Mouse (Mus musculus) liver, adult 2 months (tissue): Measurements from ENCODE around the gene Vps35l.

ENCODE experiments used
- CTCF ChIP-seq: fragments of 200-500 bp; IDR thresholded peaks from 2 replicates; pipeline ENCODE4 v1.5.1; 2011; ENCODE audit warnings: low read depth, low read length, control low read depth
- POLR2A ChIP-seq: fragments of 200-500 bp; IDR thresholded peaks from 2 replicates; pipeline ENCODE4 v1.6.1; 2011; ENCODE audit warnings: low read length, control low read depth; ENCODE audit not compliant: insufficient read depth; ENCODE audit errors: extremely low read depth

DNA sequence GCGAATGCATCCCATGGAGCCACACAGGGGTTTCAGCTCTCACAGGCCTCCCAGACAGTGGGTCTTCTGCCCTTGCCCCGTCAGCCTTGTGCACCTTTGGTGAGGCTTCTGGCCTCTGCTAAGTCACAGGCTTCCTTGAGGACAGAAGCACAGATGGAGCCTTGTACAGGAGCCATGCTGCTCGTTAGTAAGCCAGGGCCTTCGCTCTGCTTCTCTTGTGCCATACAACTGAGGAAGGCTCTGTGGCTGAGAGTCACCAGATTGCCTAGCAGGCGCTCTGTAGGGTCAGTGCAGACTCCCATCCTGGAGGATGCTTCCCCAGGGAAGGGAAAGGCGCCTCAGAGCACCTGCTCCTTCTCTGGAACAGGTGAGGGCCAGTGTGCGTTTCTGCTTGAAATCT lies 36.0 kb downstream of the Vps35l start:
- TF ChIP-seq CTCF, result no peak
- no peak for TF ChIP-seq POLR2A
